Mouse (Mus musculus) neural tube, embryonic 15.5 days (tissue): ENCODE data around the gene 6030445D17Rik. TPM values are rescaled to one million over a fixed set of nuclear protein-coding genes. Genes with fewer than 3 reads are reported as not detected.
A peak's percentile ranks its signal among the peaks of the same experiment; 100 is the strongest.

ENCODE experiments used
- ATAC-seq: fragments of 200-750 bp; cut with Nextera tagmentation; 2 replicates; pipeline ENCODE4 v1.8.0; 2017; ENCODE audit warnings: mild to moderate bottlenecking, moderate TSS enrichment, moderate library complexity; ENCODE audit not compliant: low FRiP score
- H3K27ac ChIP-seq: fragments of 300-500 bp; sonication (generic); replicated peaks from 2 replicates; pipeline ENCODE4 v1.5.1; 2015; ENCODE audit warnings: mild to moderate bottlenecking, inconsistent platforms
- H3K27me3 ChIP-seq: fragments of 300-500 bp; sonication (generic); replicated peaks from 2 replicates; pipeline ENCODE4 v1.6.1; 2015; ENCODE audit warnings: inconsistent platforms
- H3K36me3 ChIP-seq: fragments of 300-500 bp; sonication (generic); 2 replicates; pipeline ENCODE4 v1.6.1; 2015; ENCODE audit warnings: inconsistent platforms
- H3K4me1 ChIP-seq: fragments of 300-500 bp; sonication (generic); 2 replicates; pipeline ENCODE4 v1.6.1; 2015; ENCODE audit warnings: inconsistent platforms
- H3K4me2 ChIP-seq: fragments of 300-500 bp; sonication (generic); 2 replicates; pipeline ENCODE4 v1.6.1; 2015; ENCODE audit warnings: inconsistent platforms, mild to moderate bottlenecking, moderate library complexity
- H3K4me3 ChIP-seq: fragments of 300-500 bp; sonication (generic); replicated peaks from 2 replicates; pipeline ENCODE4 v1.5.1; 2015; ENCODE audit warnings: mild to moderate bottlenecking, inconsistent platforms
- H3K9ac ChIP-seq: fragments of 300-500 bp; sonication (generic); replicated peaks from 2 replicates; pipeline ENCODE4 v1.6.1; 2015; ENCODE audit warnings: mild to moderate bottlenecking, inconsistent platforms
- H3K9me3 ChIP-seq: fragments of 300-500 bp; sonication (generic); replicated peaks from 2 replicates; pipeline ENCODE4 v1.6.1; 2016; ENCODE audit warnings: inconsistent platforms
- WGBS: fragments of 180-500 bp; shearing (Covaris S2); methylation state at CpG from one replicate; pipeline ENCODE4 v1.1.7; 2015; ENCODE audit warnings: mixed read lengths; 5-methylcytosine and 5-hydroxymethylcytosine counted together
- polyA plus RNA-seq: library from polyadenylated mRNA; unstranded; fragments of >200 nt; fragmentation: Nextera tagmentation; extraction: Ambion mirVana; gene quantifications from 2 replicates; pipeline ENCODE4 v1.2.1, GENCODE M21; 2015

Gene 6030445D17Rik
- polyA plus RNA-seq, 1 experiment from 2014 or later = 0.19 TPM

GRCm38 (mm10) chr4:136441354-136442043, 20.6 kb upstream of the 6030445D17Rik start:
- H3K4me1 ChIP-seq = peaks cover 3% of the 10 kb centered on the region; the same call in 1 of the 2 replicates
- 73% methylated on average over 15 of the region's 15 CpGs for WGBS
- H3K27me3 ChIP-seq = no peaks in the 10 kb centered on the region
- no peak for ATAC-seq
- H3K9ac ChIP-seq = no peak overlapping the region
- no peak overlapping the region for H3K4me3 ChIP-seq
- H3K36me3 ChIP-seq = no peaks in the 10 kb centered on the region
- no peak overlapping the region for H3K27ac ChIP-seq
- H3K9me3 ChIP-seq = no peaks in the 10 kb centered on the region
- H3K4me2 ChIP-seq = no peak overlapping the region

GRCm38 (mm10) chr4:136444561-136444960, 17.5 kb upstream of the 6030445D17Rik start:
- no peak overlapping the region for H3K9ac ChIP-seq
- ATAC-seq = no peak
- H3K27me3 ChIP-seq = no peaks in the 10 kb centered on the region
- H3K4me2 ChIP-seq = no peak overlapping the region
- no peaks in the 10 kb centered on the region for H3K36me3 ChIP-seq
- 67% methylated on average over 4 of the region's 4 CpGs for WGBS
- H3K4me1 ChIP-seq = no peaks in the 10 kb centered on the region
- no peak overlapping the region for H3K4me3 ChIP-seq
- no peak overlapping the region for H3K27ac ChIP-seq
- H3K9me3 ChIP-seq = no peaks in the 10 kb centered on the region

GRCm38 (mm10) chr4:136449795-136450194, 12.3 kb upstream of the 6030445D17Rik start:
- no peak overlapping the region for H3K4me2 ChIP-seq
- H3K27ac ChIP-seq = no peak overlapping the region
- no peaks in the 10 kb centered on the region for H3K36me3 ChIP-seq
- 90% methylated on average over 5 of the region's 5 CpGs for WGBS
- no peaks in the 10 kb centered on the region for H3K27me3 ChIP-seq
- H3K4me1 ChIP-seq = peaks cover 5% of the 10 kb centered on the region
- ATAC-seq = no peak
- no peaks in the 10 kb centered on the region for H3K9me3 ChIP-seq
- H3K4me3 ChIP-seq = no peak overlapping the region
- no peak overlapping the region for H3K9ac ChIP-seq

- WGBS = 86% methylated on average over 4 of the region's 4 CpGs
- H3K36me3 ChIP-seq = no peaks in the 10 kb centered on the region
- H3K4me3 ChIP-seq = no peak overlapping the region
- H3K9ac ChIP-seq = no peak overlapping the region
- no peaks in the 10 kb centered on the region for H3K9me3 ChIP-seq
- H3K4me1 ChIP-seq = peaks cover 10% of the 10 kb centered on the region
- ATAC-seq = no peak
- H3K27me3 ChIP-seq = no peaks in the 10 kb centered on the region
- no peak overlapping the region for H3K4me2 ChIP-seq
- H3K27ac ChIP-seq = no peak overlapping the region
Measured at GRCm38 (mm10) chr4:136450271-136450670, 11.8 kb upstream of the 6030445D17Rik start.

GRCm38 (mm10) chr4:136451564-136451963, 10.5 kb upstream of the 6030445D17Rik start:
- Histone ChIP-seq H3K36me3 (no peaks in the 10 kb centered on the region), H3K9me3 (no peaks in the 10 kb centered on the region), H3K4me3 (no peak overlapping the region), H3K9ac (no peak overlapping the region), H3K27me3 (no peaks in the 10 kb centered on the region), H3K27ac (no peak overlapping the region), H3K4me1 (peaks cover 10% of the 10 kb centered on the region), H3K4me2 (no peak overlapping the region)
- 6% methylated on average over 5 of the region's 6 CpGs for WGBS
- ATAC-seq = no peak

GRCm38 (mm10) chr4:136452286-136452685, 9.8 kb upstream of the 6030445D17Rik start:
- H3K36me3 ChIP-seq = no peaks in the 10 kb centered on the region
- WGBS = 81% methylated on average over 3 of the region's 3 CpGs
- H3K4me3 ChIP-seq = no peak overlapping the region
- ATAC-seq = no peak
- no peaks in the 10 kb centered on the region for H3K27me3 ChIP-seq
- H3K4me2 ChIP-seq = no peak overlapping the region
- H3K27ac ChIP-seq = no peak overlapping the region
- peaks cover 10% of the 10 kb centered on the region for H3K4me1 ChIP-seq
- no peak overlapping the region for H3K9ac ChIP-seq
- H3K9me3 ChIP-seq = no peaks in the 10 kb centered on the region

GRCm38 (mm10) chr4:136452792-136453191, 9.3 kb upstream of the 6030445D17Rik start:
- WGBS = 50% methylated on average over 5 of the region's 5 CpGs
- no peaks in the 10 kb centered on the region for H3K27me3 ChIP-seq
- no peak overlapping the region for H3K4me3 ChIP-seq
- H3K27ac ChIP-seq = no peak overlapping the region
- no peak overlapping the region for H3K9ac ChIP-seq
- no peak overlapping the region for H3K4me2 ChIP-seq
- ATAC-seq = no peak
- H3K36me3 ChIP-seq = no peaks in the 10 kb centered on the region
- H3K4me1 ChIP-seq = peaks cover 10% of the 10 kb centered on the region
- H3K9me3 ChIP-seq = no peaks in the 10 kb centered on the region

GRCm38 (mm10) chr4:136454850-136455260, 7.2 kb upstream of the 6030445D17Rik start:
- no peaks in the 10 kb centered on the region for H3K27me3 ChIP-seq
- H3K4me3 ChIP-seq = no peak overlapping the region
- ATAC-seq = no peak
- H3K4me1 ChIP-seq = peaks cover 10% of the 10 kb centered on the region
- WGBS = 8% methylated on average over 10 of the region's 10 CpGs
- H3K9me3 ChIP-seq = no peaks in the 10 kb centered on the region
- H3K27ac ChIP-seq = no peak overlapping the region
- H3K4me2 ChIP-seq = peak overlapping the region; percentile 46
- no peaks in the 10 kb centered on the region for H3K36me3 ChIP-seq
- H3K9ac ChIP-seq = no peak overlapping the region

GRCm38 (mm10) chr4:136456516-136457218, 5.4 kb upstream of the 6030445D17Rik start:
- Histone ChIP-seq H3K27ac (no peak overlapping the region), H3K27me3 (no peaks in the 10 kb centered on the region), H3K4me1 (peaks cover 14% of the 10 kb centered on the region), H3K4me3 (no peak overlapping the region), H3K9ac (no peak overlapping the region), H3K36me3 (no peaks in the 10 kb centered on the region), H3K4me2 (no peak overlapping the region), H3K9me3 (no peaks in the 10 kb centered on the region)
- no peak for ATAC-seq
- 91% methylated on average over 6 of the region's 6 CpGs for WGBS

- no peak overlapping the region for H3K4me3 ChIP-seq
- H3K36me3 ChIP-seq = no peaks in the 10 kb centered on the region
- H3K4me2 ChIP-seq = no peak overlapping the region
- peaks cover 3% of the 10 kb centered on the region for H3K27me3 ChIP-seq
- no peak overlapping the region for H3K27ac ChIP-seq
- no peak for ATAC-seq
- H3K9ac ChIP-seq = no peak overlapping the region
- WGBS = 84% methylated on average over 7 of the region's 7 CpGs
- H3K4me1 ChIP-seq = peaks cover 22% of the 10 kb centered on the region
- H3K9me3 ChIP-seq = no peaks in the 10 kb centered on the region
Measured at GRCm38 (mm10) chr4:136458276-136458675, 3.8 kb upstream of the 6030445D17Rik start.

GRCm38 (mm10) chr4:136459210-136459609, 2.8 kb upstream of the 6030445D17Rik start:
- ATAC-seq = no peak
- H3K9me3 ChIP-seq = no peaks in the 10 kb centered on the region
- no peak overlapping the region for H3K4me3 ChIP-seq
- H3K9ac ChIP-seq = no peak overlapping the region
- no peaks in the 10 kb centered on the region for H3K36me3 ChIP-seq
- H3K4me1 ChIP-seq = peaks cover 27% of the 10 kb centered on the region
- no peak overlapping the region for H3K4me2 ChIP-seq
- no peak overlapping the region for H3K27ac ChIP-seq
- peaks cover 11% of the 10 kb centered on the region for H3K27me3 ChIP-seq
- WGBS = 70% methylated on average over 12 of the region's 12 CpGs

- Histone ChIP-seq H3K27ac (no peak overlapping the region), H3K9ac (no peak overlapping the region), H3K4me1 (peaks cover 25% of the 10 kb centered on the region), H3K27me3 (peaks cover 20% of the 10 kb centered on the region), H3K4me3 (no peak overlapping the region), H3K36me3 (no peaks in the 10 kb centered on the region), H3K4me2 (peak overlapping the region; percentile 96; the same call in 1 of the 2 replicates), H3K9me3 (no peaks in the 10 kb centered on the region)
- WGBS = 34% methylated on average over 4 of the region's 4 CpGs
- ATAC-seq = no peak
Measured at GRCm38 (mm10) chr4:136461206-136461605, 844 bp upstream of the 6030445D17Rik start.
